Mouse (Mus musculus): ENCODE data around the gene Astn2.

DNA sequence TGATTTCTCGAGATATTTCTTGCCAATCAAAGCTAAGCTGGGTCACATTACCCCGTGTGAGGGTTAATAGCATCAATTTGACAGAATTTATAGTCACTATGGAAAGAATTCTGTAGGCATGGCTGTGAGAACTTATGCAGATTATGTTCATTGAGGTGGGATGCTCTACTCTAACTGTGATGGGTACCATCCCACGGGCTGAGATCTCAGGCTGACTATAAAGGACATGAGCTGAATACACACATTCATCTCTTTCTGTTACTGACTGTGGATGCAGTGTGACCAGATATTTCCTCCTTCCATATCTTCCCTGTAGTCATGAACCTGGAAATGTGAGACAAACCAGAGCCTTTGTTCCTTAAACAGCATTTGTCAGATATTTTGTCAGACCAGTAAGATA lies 639.1 kb downstream of the Astn2 start:
- TF ChIP-seq POLR2A (IDR thresholded peaks at IDR 0.05; ENCODE audit: extremely low read depth, insufficient read depth, low read length) (no peak), CTCF (IDR thresholded peaks at IDR 0.05; ENCODE audit: low read depth, low read length) (no peak)

Measured in liver, adult 2 months (tissue).